In genomic region chr12:79970227-79970901, GRCm38 (mm10) we compare ENCODE assay signal across 8 mouse cellular contexts.
A peak's percentile ranks its signal among the peaks of the same experiment; 100 is the strongest.
DNase-seq lines count a peak whose midpoint lies in the region; ATAC-seq and TF ChIP-seq lines count a peak whose summit lies in the region.

No protein-coding gene starts in this region.

- 21% methylated on average over 13 of the region's 13 CpGs for WGBS in lung, embryonic 14.5 days
- WGBS in embryonic facial prominence, embryonic 10.5 days = 17% methylated on average over 13 of the region's 13 CpGs
- WGBS in heart, embryonic 10.5 days = 32% methylated on average over 13 of the region's 13 CpGs
- 20% methylated on average over 13 of the region's 13 CpGs for WGBS in midbrain, embryonic 12.5 days

- H3K4me3 ChIP-seq in lung, embryonic 14.5 days (ENCODE audit: low read depth, low read length) = no peak overlapping the region
- no peak overlapping the region for H3K4me3 ChIP-seq in embryonic facial prominence, embryonic 10.5 days
- H3K4me3 ChIP-seq in heart, embryonic 10.5 days = no peak overlapping the region
- no peak overlapping the region for H3K4me3 ChIP-seq in midbrain, embryonic 12.5 days

- H3K36me3 ChIP-seq in lung, embryonic 14.5 days (ENCODE audit: insufficient read depth) = no peaks in the 10 kb centered on the region
- H3K36me3 ChIP-seq in embryonic facial prominence, embryonic 10.5 days (replicated peaks) = no peaks in the 10 kb centered on the region
- no peaks in the 10 kb centered on the region for H3K36me3 ChIP-seq in heart, embryonic 10.5 days
- no peaks in the 10 kb centered on the region for H3K36me3 ChIP-seq in midbrain, embryonic 12.5 days

- no peak for ATAC-seq in lung, embryonic 14.5 days (ENCODE audit: insufficient read depth)
- peak; percentile 53 for ATAC-seq in midbrain, embryonic 12.5 days (ENCODE audit: low FRiP score, low read depth)

- H3K27me3 ChIP-seq in lung, embryonic 14.5 days (ENCODE audit: insufficient read depth, low read length) = no peaks in the 10 kb centered on the region
- peaks cover 11% of the 10 kb centered on the region; the same call in 1 of the 2 replicates for H3K27me3 ChIP-seq in embryonic facial prominence, embryonic 10.5 days (replicated peaks; ENCODE audit: low read depth, poor library complexity, severe bottlenecking)
- no peaks in the 10 kb centered on the region for H3K27me3 ChIP-seq in heart, embryonic 10.5 days (ENCODE audit: insufficient read depth, poor library complexity, severe bottlenecking)
- peaks cover 15% of the 10 kb centered on the region; the same call in 1 of the 2 replicates for H3K27me3 ChIP-seq in midbrain, embryonic 12.5 days

- H3K4me1 ChIP-seq in lung, embryonic 14.5 days (ENCODE audit: insufficient read depth) = peaks cover 66% of the 10 kb centered on the region
- H3K4me1 ChIP-seq in embryonic facial prominence, embryonic 10.5 days = peaks cover 85% of the 10 kb centered on the region
- H3K4me1 ChIP-seq in heart, embryonic 10.5 days = peaks cover 85% of the 10 kb centered on the region
- peaks cover 63% of the 10 kb centered on the region for H3K4me1 ChIP-seq in midbrain, embryonic 12.5 days

- H3K9me3 ChIP-seq in lung, embryonic 14.5 days (ENCODE audit: low read depth, low read length) = no peaks in the 10 kb centered on the region
- H3K9me3 ChIP-seq in embryonic facial prominence, embryonic 10.5 days = no peaks in the 10 kb centered on the region
- H3K9me3 ChIP-seq in heart, embryonic 10.5 days = no peaks in the 10 kb centered on the region
- no peaks in the 10 kb centered on the region for H3K9me3 ChIP-seq in midbrain, embryonic 12.5 days

- H3K4me2 ChIP-seq in lung, embryonic 14.5 days = no peak overlapping the region
- H3K4me2 ChIP-seq in midbrain, embryonic 12.5 days (replicated peaks) = no peak overlapping the region

- no peak for TF ChIP-seq CTCF in lung, embryonic 14.5 days (IDR thresholded peaks at IDR 0.05; ENCODE audit: low read depth)

- DNase-seq in lung, embryonic 14.5 days = peak; percentile 49
- DNase-seq in lung, postnatal 36 days = no peak
- DNase-seq in embryonic facial prominence, embryonic 10.5 days (ENCODE audit: low spot score) = peak; percentile 60
- peak; percentile 73 for DNase-seq in heart, embryonic 10.5 days (ENCODE audit: low spot score)
- peak; percentile 60 for DNase-seq in kidney, postnatal 10 days
- no peak for DNase-seq in spleen, postnatal 14 days (ENCODE audit: low spot score in 2 of 2)
- no peak for DNase-seq in cerebellum, postnatal 36 days

- peak overlapping the region; percentile 96 for H3K27ac ChIP-seq in lung, embryonic 14.5 days (ENCODE audit: low read depth)
- peak overlapping the region; percentile 88 for H3K27ac ChIP-seq in embryonic facial prominence, embryonic 10.5 days (replicated peaks)
- peak overlapping the region; percentile 82 for H3K27ac ChIP-seq in heart, embryonic 10.5 days
- peak overlapping the region; percentile 75 for H3K27ac ChIP-seq in midbrain, embryonic 12.5 days (replicated peaks)

- peak overlapping the region; percentile 17; the same call in 1 of the 2 replicates for H3K9ac ChIP-seq in lung, embryonic 14.5 days
- 0 out of 2 replicates have a peak overlapping the region, but pooled peaks have one; percentile 20 for H3K9ac ChIP-seq in midbrain, embryonic 12.5 days (replicated peaks)

Comparison
In these comparisons a context has a peak if more than half of its experiments do, and no peak if none do; other contexts are left out.
1. DNase-seq: peak in lung, embryonic 14.5 days (single experiment), embryonic facial prominence, embryonic 10.5 days (single experiment), heart, embryonic 10.5 days (single experiment) and kidney, postnatal 10 days (single experiment); none in lung, postnatal 36 days (single experiment), spleen, postnatal 14 days (0 of 2) and cerebellum, postnatal 36 days (0 of 2).
2. Peak in every context shown above with its lines, with median percentiles within 50 percentile points of each other: H3K27ac ChIP-seq.